Mouse (Mus musculus): ENCODE results near the gene Rasgef1b.
A peak's percentile ranks its signal among the peaks of the same experiment; 100 is the strongest.

DNA sequence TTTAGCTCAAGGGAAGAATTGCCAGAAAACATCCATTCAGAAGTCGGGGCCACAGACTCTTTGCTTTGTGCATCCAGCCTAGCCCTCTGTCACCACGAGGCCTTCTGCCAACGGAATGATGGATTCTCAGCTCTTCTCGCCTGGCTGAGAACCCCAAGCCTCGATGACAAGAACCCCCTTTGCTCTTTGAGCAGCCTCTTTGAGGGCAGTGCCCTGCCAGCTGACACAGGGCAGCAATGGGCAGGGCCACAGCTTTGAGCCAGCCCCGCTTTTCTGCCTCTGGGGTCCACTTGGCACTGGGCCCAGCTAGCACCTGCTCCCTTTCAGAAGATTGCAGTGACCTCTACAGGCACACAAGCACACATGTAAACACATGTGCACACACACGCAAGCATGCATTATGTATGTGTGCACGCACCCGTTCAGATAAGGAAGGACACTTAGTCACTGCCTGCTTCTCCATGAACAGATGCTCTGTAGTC lies 224.5 kb downstream of the Rasgef1b start:
- peak; percentile 33; the same call in 1 of the 2 replicates for TF ChIP-seq CTCF (IDR thresholded peaks at IDR 0.05)
- no peak for TF ChIP-seq EP300 (IDR thresholded peaks at IDR 0.05)

Data from lung, postnatal 0 days (tissue).